Mouse (Mus musculus): ENCODE results near the gene Psmg1.

DNA sequence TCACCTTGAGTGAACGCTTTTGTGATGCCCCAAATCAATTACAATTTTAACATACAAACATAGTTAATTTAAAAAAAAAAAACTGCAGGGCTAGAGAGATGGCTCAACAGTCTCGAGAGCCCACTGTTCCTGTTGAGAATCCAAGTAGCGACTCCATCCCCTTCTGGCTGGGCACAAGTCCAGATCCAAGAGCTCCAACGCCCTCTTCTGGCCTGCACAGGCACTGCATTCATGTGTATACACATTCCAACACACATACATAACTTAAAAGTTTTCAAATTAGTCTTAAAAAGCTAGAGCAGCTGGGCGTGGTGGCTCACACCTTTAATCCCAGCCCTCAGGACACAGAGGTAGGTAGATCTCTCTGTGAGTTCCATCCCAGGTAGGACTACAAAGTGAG, 34.1 kb downstream of the Psmg1 start:
- no peak for TF ChIP-seq FOSL1 (IDR thresholded peaks at IDR 0.05; ENCODE audit: insufficient read depth, low read length, poor library complexity, severe bottlenecking)
- no peak for TF ChIP-seq CTCF (IDR thresholded peaks at IDR 0.05; ENCODE audit: control insufficient read depth, insufficient read depth, insufficient read length)

Measured in C2C12 (cell line).